In genomic region chr2:153224946-153225594, GRCm38 (mm10) we compare ENCODE assay signal across 7 mouse cellular contexts. TPM values are rescaled to one million over a fixed set of nuclear protein-coding genes. Genes with fewer than 3 reads are reported as not detected.
DNase-seq lines count a peak whose midpoint lies in the region; ATAC-seq and TF ChIP-seq lines count a peak whose summit lies in the region.

Gene Tspyl3, minus strand, starts transcription at chr2:153225441.

- peaks cover 8% of the 10 kb centered on the region for H3K4me1 ChIP-seq in forebrain, embryonic 16.5 days (replicated peaks; ENCODE audit: control insufficient read depth, insufficient read depth, low read length)
- peaks cover 18% of the 10 kb centered on the region for H3K4me1 ChIP-seq in hindbrain, embryonic 13.5 days (replicated peaks)
- H3K4me1 ChIP-seq in small intestine, adult 2 months (ENCODE audit: control insufficient read depth, insufficient read depth, insufficient read length, low read length) = no peaks in the 10 kb centered on the region

- no peaks in the 10 kb centered on the region for H3K9me3 ChIP-seq in forebrain, embryonic 16.5 days (ENCODE audit: control insufficient read depth, low read length)
- no peaks in the 10 kb centered on the region for H3K9me3 ChIP-seq in hindbrain, embryonic 13.5 days

- H3K27ac ChIP-seq in forebrain, embryonic 16.5 days (ENCODE audit: low read length) = peak within 1 kb of the TSS; percentile 82
- peak within 1 kb of the TSS; percentile 88 for H3K27ac ChIP-seq in hindbrain, embryonic 13.5 days
- peak within 1 kb of the TSS; percentile 49 for H3K27ac ChIP-seq in small intestine, adult 2 months (ENCODE audit: insufficient read depth, low read depth, low read length)

- no peaks in the 10 kb centered on the region for H3K27me3 ChIP-seq in forebrain, embryonic 16.5 days (replicated peaks; ENCODE audit: control insufficient read depth, insufficient read depth, low read length)
- no peaks in the 10 kb centered on the region for H3K27me3 ChIP-seq in hindbrain, embryonic 13.5 days
- no peaks in the 10 kb centered on the region for H3K27me3 ChIP-seq in small intestine, adult 2 months (ENCODE audit: control insufficient read depth, insufficient read depth, low read length)

- H3K4me3 ChIP-seq in forebrain, embryonic 16.5 days (replicated peaks; ENCODE audit: low read length) = peak within 1 kb of the TSS; percentile 68
- H3K4me3 ChIP-seq in hindbrain, embryonic 13.5 days = peak within 1 kb of the TSS; percentile 62
- peak within 1 kb of the TSS; percentile 79 for H3K4me3 ChIP-seq in small intestine, adult 2 months (ENCODE audit: low read depth, low read length)

- ATAC-seq in forebrain, embryonic 16.5 days = peak; percentile 90
- peak; percentile 90 for ATAC-seq in hindbrain, embryonic 13.5 days (ENCODE audit: low FRiP score)
- peak; percentile 42 for ATAC-seq in megakaryocyte progenitor cell, adult 5-6 weeks (replicated peaks; ENCODE audit: poor library complexity)

- WGBS in forebrain, embryonic 16.5 days = 3% methylated on average over 31 of the region's 31 CpGs
- WGBS in hindbrain, embryonic 13.5 days = 2% methylated on average over 31 of the region's 31 CpGs
- WGBS in small intestine, adult 2 months = 45% methylated on average over 31 of the region's 31 CpGs

- H3K9ac ChIP-seq in forebrain, embryonic 16.5 days (replicated peaks; ENCODE audit: low read depth, low read length) = peak within 1 kb of the TSS; percentile 93
- peak within 1 kb of the TSS; percentile 92 for H3K9ac ChIP-seq in hindbrain, embryonic 13.5 days

- H3K36me3 ChIP-seq in forebrain, embryonic 16.5 days (ENCODE audit: control insufficient read depth, insufficient read depth) = peaks cover 9% of the 10 kb centered on the region
- H3K36me3 ChIP-seq in hindbrain, embryonic 13.5 days = peaks cover 44% of the 10 kb centered on the region
- peaks cover 20% of the 10 kb centered on the region for H3K36me3 ChIP-seq in small intestine, adult 2 months (ENCODE audit: control insufficient read depth, insufficient read depth, low read length)

- intact Hi-C loops in left cerebral cortex, postnatal 25 days (cut with DNase I) = no loop called here

- no peak; the same call in 1 of the 2 replicates for TF ChIP-seq POLR2A in small intestine, adult 2 months (IDR thresholded peaks at IDR 0.05; ENCODE audit: low read depth, low read length)

- TF ChIP-seq CTCF in small intestine, adult 2 months (IDR thresholded peaks at IDR 0.05; ENCODE audit: extremely low read depth, insufficient read length, insufficient replicate concordance, low read depth, low read length) = no peak

- peak within 1 kb of the TSS; percentile 70 for H3K4me2 ChIP-seq in forebrain, embryonic 16.5 days (ENCODE audit: low read length)
- peak within 1 kb of the TSS; percentile 72 for H3K4me2 ChIP-seq in hindbrain, embryonic 13.5 days

- peak; percentile 43 for DNase-seq in Muller cell, postnatal 12 days (ENCODE audit: inconsistent ontology term)
- DNase-seq in cerebellum, adult 11-12 months = peak; percentile 58
- DNase-seq in left cerebral cortex, postnatal 25 days (ENCODE audit: low spot score in 2 of 2) = peak; percentile 62 to 63

RNA-seq across cellular contexts. Expression of gene Tspyl3, which starts in this region (rescaled TPM):
- 35.0 and 40.0 TPM in 2 replicates for polyA plus RNA-seq in forebrain, embryonic 16.5 days (2015; fragmentation: Nextera tagmentation; extraction: Ambion mirVana)
- 25.7 and 28.6 TPM in 2 replicates for polyA plus RNA-seq in hindbrain, embryonic 13.5 days (2015; fragmentation: Nextera tagmentation; extraction: Ambion mirVana)
- total RNA-seq in left cerebral cortex, postnatal 25 days (2021) = 10 to 100 TPM; 27.9 to 29.3 TPM
- 8.0 and 10.8 TPM in 2 replicates for total RNA-seq in megakaryocyte progenitor cell, adult 5-6 weeks (2015)
- total RNA-seq in megakaryocyte progenitor cell, adult 5-6 weeks (2017) = 7.0 and 8.9 TPM in 2 replicates
- polyA plus RNA-seq in small intestine, adult 2 months (2012; rRNA removed) = 1.7 and 2.4 TPM in 2 replicates

Comparison
In these comparisons a context has a peak if more than half of its experiments do, and no peak if none do; other contexts are left out.
1. Peak in every context shown above with its lines: DNase-seq, ATAC-seq, H3K4me3 ChIP-seq and H3K27ac ChIP-seq.